Mouse (Mus musculus): ENCODE results near the gene Syt13. TPM values are rescaled to one million over a fixed set of nuclear protein-coding genes. Genes with fewer than 3 reads are reported as not detected.

Gene Syt13
- polyA plus RNA-seq, 1 experiment = not detected

- no peaks in the 10 kb centered on the region for H3K4me1 ChIP-seq (ENCODE audit: control insufficient read depth, insufficient read depth, insufficient read length, low read length)
- no peak overlapping the region for H3K27ac ChIP-seq (replicated peaks; ENCODE audit: low read depth, low read length)
- no peak overlapping the region for H3K4me3 ChIP-seq (ENCODE audit: insufficient read depth, low read depth, low read length)
Observed at GRCm38 (mm10) chr2:92912312-92912711, 2.6 kb upstream of the Syt13 start.

- Histone ChIP-seq H3K4me3 (ENCODE audit: insufficient read depth, low read depth, low read length) (no peak overlapping the region), H3K4me1 (ENCODE audit: control insufficient read depth, insufficient read depth, insufficient read length, low read length) (no peaks in the 10 kb centered on the region), H3K27ac (replicated peaks; ENCODE audit: low read depth, low read length) (no peak overlapping the region)
Observed at GRCm38 (mm10) chr2:92913295-92913694, 1.6 kb upstream of the Syt13 start.

GRCm38 (mm10) chr2:92915659-92916631 lies 1.0 kb downstream of the Syt13 start:
- Histone ChIP-seq H3K27ac (replicated peaks; ENCODE audit: low read depth, low read length) (no peak overlapping the region), H3K4me1 (ENCODE audit: control insufficient read depth, insufficient read depth, insufficient read length, low read length) (no peaks in the 10 kb centered on the region), H3K4me3 (ENCODE audit: insufficient read depth, low read depth, low read length) (no peak overlapping the region)

- Histone ChIP-seq H3K4me3 (ENCODE audit: insufficient read depth, low read depth, low read length) (no peak overlapping the region), H3K27ac (replicated peaks; ENCODE audit: low read depth, low read length) (no peak overlapping the region), H3K4me1 (ENCODE audit: control insufficient read depth, insufficient read depth, insufficient read length, low read length) (no peaks in the 10 kb centered on the region)
Observed at GRCm38 (mm10) chr2:92917405-92918142, 2.7 kb downstream of the Syt13 start.

GRCm38 (mm10) chr2:92920709-92921108 lies 5.8 kb downstream of the Syt13 start:
- Histone ChIP-seq H3K27ac (replicated peaks; ENCODE audit: low read depth, low read length) (no peak overlapping the region), H3K4me3 (ENCODE audit: insufficient read depth, low read depth, low read length) (no peak overlapping the region), H3K4me1 (ENCODE audit: control insufficient read depth, insufficient read depth, insufficient read length, low read length) (no peaks in the 10 kb centered on the region)

GRCm38 (mm10) chr2:92924677-92925259 lies 9.9 kb downstream of the Syt13 start:
- Histone ChIP-seq H3K4me1 (ENCODE audit: control insufficient read depth, insufficient read depth, insufficient read length, low read length) (no peaks in the 10 kb centered on the region), H3K4me3 (ENCODE audit: insufficient read depth, low read depth, low read length) (no peak overlapping the region), H3K27ac (replicated peaks; ENCODE audit: low read depth, low read length) (no peak overlapping the region)

- Histone ChIP-seq H3K4me1 (ENCODE audit: control insufficient read depth, insufficient read depth, insufficient read length, low read length) (no peaks in the 10 kb centered on the region), H3K27ac (replicated peaks; ENCODE audit: low read depth, low read length) (no peak overlapping the region), H3K4me3 (ENCODE audit: insufficient read depth, low read depth, low read length) (no peak overlapping the region)
Observed at GRCm38 (mm10) chr2:92929696-92930095, 14.8 kb downstream of the Syt13 start.

- H3K27ac ChIP-seq (replicated peaks; ENCODE audit: low read depth, low read length) = no peak overlapping the region
- H3K4me1 ChIP-seq (ENCODE audit: control insufficient read depth, insufficient read depth, insufficient read length, low read length) = no peaks in the 10 kb centered on the region
- H3K4me3 ChIP-seq (ENCODE audit: insufficient read depth, low read depth, low read length) = no peak overlapping the region
Observed at GRCm38 (mm10) chr2:92931061-92931460, 16.2 kb downstream of the Syt13 start.

GRCm38 (mm10) chr2:92933379-92933778 lies 18.5 kb downstream of the Syt13 start:
- no peaks in the 10 kb centered on the region for H3K4me1 ChIP-seq (ENCODE audit: control insufficient read depth, insufficient read depth, insufficient read length, low read length)
- H3K27ac ChIP-seq (replicated peaks; ENCODE audit: low read depth, low read length) = no peak overlapping the region
- H3K4me3 ChIP-seq (ENCODE audit: insufficient read depth, low read depth, low read length) = no peak overlapping the region

- Histone ChIP-seq H3K4me3 (ENCODE audit: insufficient read depth, low read depth, low read length) (no peak overlapping the region), H3K4me1 (ENCODE audit: control insufficient read depth, insufficient read depth, insufficient read length, low read length) (no peaks in the 10 kb centered on the region), H3K27ac (replicated peaks; ENCODE audit: low read depth, low read length) (no peak overlapping the region)
Observed at GRCm38 (mm10) chr2:92934312-92934982, 19.5 kb downstream of the Syt13 start.

GRCm38 (mm10) chr2:92935483-92935882 lies 20.6 kb downstream of the Syt13 start:
- Histone ChIP-seq H3K4me3 (ENCODE audit: insufficient read depth, low read depth, low read length) (no peak overlapping the region), H3K27ac (replicated peaks; ENCODE audit: low read depth, low read length) (no peak overlapping the region), H3K4me1 (ENCODE audit: control insufficient read depth, insufficient read depth, insufficient read length, low read length) (no peaks in the 10 kb centered on the region)

GRCm38 (mm10) chr2:92938063-92938462 lies 23.2 kb downstream of the Syt13 start:
- no peak overlapping the region for H3K27ac ChIP-seq (replicated peaks; ENCODE audit: low read depth, low read length)
- no peak overlapping the region for H3K4me3 ChIP-seq (ENCODE audit: insufficient read depth, low read depth, low read length)
- no peaks in the 10 kb centered on the region for H3K4me1 ChIP-seq (ENCODE audit: control insufficient read depth, insufficient read depth, insufficient read length, low read length)

GRCm38 (mm10) chr2:92938827-92939226 lies 23.9 kb downstream of the Syt13 start:
- Histone ChIP-seq H3K4me3 (ENCODE audit: insufficient read depth, low read depth, low read length) (no peak overlapping the region), H3K27ac (replicated peaks; ENCODE audit: low read depth, low read length) (no peak overlapping the region), H3K4me1 (ENCODE audit: control insufficient read depth, insufficient read depth, insufficient read length, low read length) (no peaks in the 10 kb centered on the region)

- Histone ChIP-seq H3K4me3 (ENCODE audit: insufficient read depth, low read depth, low read length) (no peak overlapping the region), H3K4me1 (ENCODE audit: control insufficient read depth, insufficient read depth, insufficient read length, low read length) (no peaks in the 10 kb centered on the region)
Observed at GRCm38 (mm10) chr2:92940963-92941362, 26.1 kb downstream of the Syt13 start.

GRCm38 (mm10) chr2:92941463-92941862 lies 26.6 kb downstream of the Syt13 start:
- no peaks in the 10 kb centered on the region for H3K4me1 ChIP-seq (ENCODE audit: control insufficient read depth, insufficient read depth, insufficient read length, low read length)
- no peak overlapping the region for H3K27ac ChIP-seq (replicated peaks; ENCODE audit: low read depth, low read length)
- no peak overlapping the region for H3K4me3 ChIP-seq (ENCODE audit: insufficient read depth, low read depth, low read length)

More at GRCm38 (mm10) chr2:92940963-92941362, 26.1 kb downstream of the Syt13 start:
- no peak overlapping the region for H3K27ac ChIP-seq (replicated peaks; ENCODE audit: low read depth, low read length)

Data from brown adipose tissue, adult 24 weeks (tissue).